Mouse (Mus musculus) left cerebral cortex, postnatal 25 days (tissue): Measurements from ENCODE around the gene Zc3h10. TPM values are rescaled to one million over a fixed set of nuclear protein-coding genes. Genes with fewer than 3 reads are reported as not detected.

Experiments used
- microRNA-seq, 2 experiments: library from miRNA; unstranded; fragments of <30 nt; microRNA quantifications; one replicate each; pipeline ENCODE4 v1.2.0; 2022
- total RNA-seq, 2 experiments: library from RNA; stranded (reverse); gene quantifications; 2 replicates each; pipeline ENCODE4 v1.2.3; 2021

The Zc3h10 gene
- total RNA-seq, 2 experiments from 2014 or later = 13.2 to 13.5 TPM

Small RNA genes within 50 kb of the gene (microRNA-seq; reads per million reads assigned to microRNA genes)
- gene Gm47275 (0 reads per million in 2 experiments), gene Mir6916 (0 reads per million in 2 experiments), gene Mir6917 (0 reads per million in 2 experiments)

Other genes starting within 250 kb of the Zc3h10 start
- under 1 TPM; 0.64 to 0.69 TPM for gene Il23a, start 249.0 kb downstream of the Zc3h10 start, total RNA-seq
- 10 to 100 TPM; 14.3 to 15.4 TPM for gene Pan2, start 244.4 kb downstream of the Zc3h10 start, total RNA-seq
- 10 to 100 TPM; 64.7 to 70.5 TPM for gene Cnpy2, start 225.3 kb downstream of the Zc3h10 start, total RNA-seq
- 100 to 1,000 TPM; 227 to 229 TPM for gene Cs, start 210.0 kb downstream of the Zc3h10 start, total RNA-seq
- 10 to 100 TPM; 60.4 to 63.8 TPM for gene Coq10a, start 178.8 kb downstream of the Zc3h10 start, total RNA-seq
- gene Ankrd52, start 170.7 kb downstream of the Zc3h10 start, total RNA-seq = 10 to 100 TPM; 65.1 to 68.9 TPM
- under 1 TPM; 0.30 to 0.32 TPM for gene Slc39a5, start 146.5 kb downstream of the Zc3h10 start, total RNA-seq
- 10 to 100 TPM; 87.8 to 89.7 TPM for gene Nabp2, start 136.3 kb downstream of the Zc3h10 start, total RNA-seq
- 10 to 100 TPM; 76.7 to 78.6 TPM for gene Rnf41, start 136.1 kb downstream of the Zc3h10 start, total RNA-seq
- 100 to 1,000 TPM; 228 to 232 TPM for gene Smarcc2, start 88.5 kb downstream of the Zc3h10 start, total RNA-seq
- 100 to 1,000 TPM; 616 to 641 TPM for gene Myl6, start 53.6 kb downstream of the Zc3h10 start, total RNA-seq
- 10 to 100 TPM; 22.9 to 24.0 TPM for gene Myl6b, start 49.1 kb downstream of the Zc3h10 start, total RNA-seq
- 1 to 10 TPM; 7.9 to 8.0 TPM for gene Esyt1, start 21.9 kb downstream of the Zc3h10 start, total RNA-seq
- gene Rpl41, start 1.5 kb upstream of the Zc3h10 start, total RNA-seq = 1,000 to 10,000 TPM; 1,545 to 1,604 TPM
- 10 to 100 TPM; 56.7 to 62.7 TPM for gene Pa2g4, start 18.2 kb upstream of the Zc3h10 start, total RNA-seq
- 1 to 10 TPM; 5.8 to 7.6 TPM for gene Erbb3, start 41.9 kb upstream of the Zc3h10 start, total RNA-seq
- 100 to 1,000 TPM; 235 to 247 TPM for gene Rps26, start 79.0 kb upstream of the Zc3h10 start, total RNA-seq
- 10 to 100 TPM; 17.9 to 18.9 TPM for gene Ikzf4, start 98.2 kb upstream of the Zc3h10 start, total RNA-seq
- 10 to 100 TPM; 10.8 to 12.3 TPM for gene Suox, start 126.3 kb upstream of the Zc3h10 start, total RNA-seq
- gene Rab5b, start 148.5 kb upstream of the Zc3h10 start, total RNA-seq = 100 to 1,000 TPM; 125 to 132 TPM
- under 1 TPM; 0.39 to 0.96 TPM for gene Pmel, start 156.4 kb upstream of the Zc3h10 start, total RNA-seq
- gene Cdk2, start 157.3 kb upstream of the Zc3h10 start, total RNA-seq = 1 to 10 TPM; 2.5 to 3.2 TPM
- 1 to 10 TPM; 5.1 to 6.3 TPM for gene Dgka, start 197.1 kb upstream of the Zc3h10 start, total RNA-seq
- 10 to 100 TPM; 28.8 to 29.5 TPM for gene Pym1, start 200.1 kb upstream of the Zc3h10 start, total RNA-seq
- gene Mmp19, start 243.1 kb upstream of the Zc3h10 start, total RNA-seq = under 1 TPM; 0.39 to 0.78 TPM